Mouse (Mus musculus): ENCODE measurements at regions not wholly inside any gene's neighbourhood (a gene's known extent, or its start where the extent isn't known, plus 50 kb on each side); places are given as distances from the start of the nearest gene placed in this dataset.

DNA sequence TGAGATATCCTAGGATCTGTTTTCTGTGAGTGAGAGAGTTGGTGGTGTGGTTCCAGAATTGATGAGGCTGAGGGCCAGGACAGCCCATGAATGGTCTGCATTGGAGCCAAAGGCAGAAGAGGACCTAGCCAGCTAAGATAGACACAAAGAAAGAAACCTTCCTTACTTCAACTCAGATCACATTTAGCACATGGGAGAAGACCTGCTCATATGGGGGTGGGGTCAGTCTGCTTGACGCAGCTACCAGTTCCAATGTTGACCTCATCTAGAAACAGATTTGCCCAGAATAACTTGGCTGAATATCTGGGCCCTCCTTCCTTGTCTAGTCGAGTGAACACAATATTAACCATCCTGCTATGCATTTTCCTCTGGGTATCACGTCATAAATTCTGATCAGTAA, 62.0 kb downstream of the Ier5 start:
- TF ChIP-seq CTCF (IDR thresholded peaks at IDR 0.05; ENCODE audit: low read depth) (no peak), EP300 (optimal IDR thresholded peaks at IDR 0.05) (no peak)
